Mouse (Mus musculus): Measurements from ENCODE around the gene Gimap8.

GRCm38 (mm10) chr6:48635105-48635504, 11.9 kb upstream of the Gimap8 start:
- no peak for TF ChIP-seq SRF (IDR thresholded peaks at IDR 0.05; ENCODE audit: control insufficient read depth, insufficient read length, low read depth)
- TF ChIP-seq MYOD1 (IDR thresholded peaks at IDR 0.05; ENCODE audit: control insufficient read depth in 1 of 3, insufficient read length in 2 of 3, low read depth in 2 of 3) = no peak
- TF ChIP-seq USF1 (IDR thresholded peaks at IDR 0.05; ENCODE audit: low read depth) = no peak
- TF ChIP-seq POLR2A (IDR thresholded peaks at IDR 0.05; ENCODE audit: insufficient read length, low read depth) = no peak
- no peak for TF ChIP-seq E2F4 (IDR thresholded peaks at IDR 0.05; ENCODE audit: insufficient read depth)
- no peak for TF ChIP-seq TCF12 (IDR thresholded peaks at IDR 0.05; ENCODE audit: insufficient read depth, poor library complexity, severe bottlenecking)
- no peak for TF ChIP-seq POLR2AphosphoS2 (IDR thresholded peaks at IDR 0.05; ENCODE audit: insufficient read length, low read depth)
- TF ChIP-seq CEBPB (IDR thresholded peaks at IDR 0.05; ENCODE audit: insufficient read depth, poor library complexity, severe bottlenecking) = no peak
- TF ChIP-seq MAX (IDR thresholded peaks at IDR 0.05; ENCODE audit: low read depth) = no peak
- no peak for TF ChIP-seq REST (IDR thresholded peaks at IDR 0.05; ENCODE audit: insufficient read depth, insufficient read length)
